Mouse (Mus musculus): ENCODE measurements at regions not wholly inside any gene's neighbourhood (a gene's known extent, or its start where the extent isn't known, plus 50 kb on each side); places are given as distances from the start of the nearest gene placed in this dataset.

- no peak for DNase-seq (ENCODE audit: low read depth)
These were observed 195.1 kb upstream of the Sdk2 start for GRCm38 (mm10) chr11:114261959-114262358.

DNA sequence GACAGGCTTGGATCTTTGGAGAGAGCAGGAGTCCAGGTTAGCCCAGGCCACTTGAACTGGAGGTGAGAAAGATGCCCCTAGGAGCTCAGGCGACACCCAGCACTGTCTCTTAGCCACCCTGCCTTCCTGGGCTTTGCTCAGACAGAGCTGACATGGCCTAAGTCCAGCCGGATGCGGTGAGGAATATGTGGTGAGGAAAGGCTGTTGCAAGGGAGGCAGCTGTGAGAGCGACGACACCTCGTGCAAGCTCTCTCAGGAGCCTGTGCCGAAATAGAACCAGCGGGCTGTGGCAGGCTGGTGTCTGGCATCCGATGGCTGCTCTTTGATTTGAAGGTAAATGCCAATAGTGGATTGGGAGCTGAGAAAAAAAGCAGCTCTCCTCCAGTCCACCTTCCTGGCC, 191.4 kb upstream of the Sdk2 start:
- DNase-seq (ENCODE audit: low read depth): no peak

GRCm38 (mm10) chr11:114257756-114258155, 190.9 kb upstream of the Sdk2 start:
- DNase-seq (ENCODE audit: low read depth): no peak

DNA sequence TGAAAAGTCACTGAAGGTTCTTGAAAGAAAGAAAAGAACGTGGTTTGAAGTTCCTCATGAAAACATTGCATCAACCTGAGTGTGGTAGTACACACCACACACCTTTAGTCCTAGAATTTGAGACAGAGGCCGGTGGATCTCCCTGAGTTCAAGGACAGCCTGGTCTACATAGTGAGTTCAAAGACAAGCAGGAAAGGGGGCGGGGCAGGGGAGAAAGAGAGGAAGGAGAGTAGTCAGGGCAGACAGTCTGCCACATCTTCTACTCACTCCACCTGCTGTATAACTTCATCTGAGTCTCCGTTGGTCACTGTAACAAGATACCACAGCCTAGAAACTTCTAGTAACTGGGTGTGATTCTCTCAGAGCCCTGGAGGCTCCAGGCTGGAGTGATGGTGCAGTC, 190.2 kb upstream of the Sdk2 start:
- no peak for DNase-seq (ENCODE audit: low read depth)

DNA sequence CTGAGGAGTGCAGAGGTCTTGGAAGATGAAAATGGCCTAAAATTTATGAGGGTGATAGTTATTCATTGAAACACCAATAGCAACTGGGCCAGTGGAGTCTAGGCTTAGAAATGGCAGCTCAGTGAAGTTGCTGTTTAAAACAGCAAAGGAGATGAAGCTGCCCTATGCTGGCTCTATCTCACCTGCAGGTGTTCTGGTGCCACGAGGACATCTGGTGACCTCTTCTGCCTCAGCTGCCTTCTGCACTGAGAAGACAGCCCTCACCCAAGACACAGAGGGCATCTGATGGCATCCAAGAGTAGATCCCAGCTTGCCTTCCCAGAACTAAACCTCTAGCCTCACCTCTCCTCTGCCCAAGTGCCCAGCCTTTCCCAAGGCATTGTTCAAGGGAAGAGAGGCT, 187.5 kb upstream of the Sdk2 start:
- DNase-seq (ENCODE audit: low read depth): no peak

- DNase-seq (ENCODE audit: low read depth): peak; percentile 11
These were observed 184.8 kb upstream of the Sdk2 start for GRCm38 (mm10) chr11:114251614-114252013.

GRCm38 (mm10) chr11:114249215-114249614, 182.4 kb upstream of the Sdk2 start:
- peak; percentile 15 for DNase-seq (ENCODE audit: low read depth)

DNA sequence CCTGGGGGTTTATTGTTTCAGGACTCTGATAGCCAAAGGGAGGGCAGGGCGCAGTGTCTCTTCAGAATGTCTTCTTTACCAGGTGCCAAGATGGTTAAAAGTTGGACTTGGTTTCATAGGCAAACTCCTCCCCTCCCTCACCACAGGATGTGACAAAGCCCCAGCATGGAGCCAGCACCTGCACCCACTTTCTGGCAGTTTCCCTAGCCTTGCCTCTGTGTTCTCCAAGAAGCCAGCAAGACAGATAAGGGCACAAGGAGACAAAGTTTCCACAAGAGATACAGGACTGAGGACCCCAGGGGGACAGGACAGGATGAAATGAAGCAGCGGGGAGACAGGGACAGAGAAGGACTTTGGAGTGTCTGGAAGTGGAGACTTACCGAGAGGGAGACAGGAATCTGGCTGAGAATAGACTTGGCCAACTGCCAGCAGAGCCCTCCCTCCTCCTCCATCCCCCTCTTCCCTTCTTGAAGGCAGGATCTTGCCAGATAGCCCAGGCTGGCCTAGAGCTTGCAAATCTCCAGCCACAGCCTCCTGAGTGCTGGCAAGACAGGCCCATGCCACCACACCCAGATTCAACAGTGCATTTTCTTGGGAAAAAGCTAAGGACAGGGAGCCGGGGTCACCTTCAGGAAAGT, 181.5 kb upstream of the Sdk2 start:
- DNase-seq (ENCODE audit: low read depth): no peak

- no peak for DNase-seq (ENCODE audit: low read depth)
These were observed 172.5 kb upstream of the Sdk2 start for GRCm38 (mm10) chr11:114239311-114239803.

DNA sequence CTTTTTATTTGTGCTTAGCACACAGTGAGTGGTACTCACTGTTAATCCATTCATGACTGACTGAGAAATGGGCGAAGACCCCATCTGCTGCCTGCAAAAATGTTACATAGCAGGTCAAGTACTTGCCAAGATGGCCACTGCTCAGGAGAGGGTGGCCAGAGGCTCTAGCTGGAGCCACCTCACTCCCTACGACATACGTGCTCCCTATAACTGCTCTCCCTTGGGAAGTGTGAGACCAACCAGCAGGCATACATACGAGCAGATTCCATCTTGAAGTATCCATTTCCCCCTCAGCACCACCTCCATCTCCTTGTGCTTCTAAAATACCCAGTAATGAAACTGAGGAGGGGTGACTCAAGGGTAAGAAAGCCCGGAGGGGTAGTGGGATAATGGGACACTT, 172.0 kb upstream of the Sdk2 start:
- DNase-seq (ENCODE audit: low read depth): no peak

DNA sequence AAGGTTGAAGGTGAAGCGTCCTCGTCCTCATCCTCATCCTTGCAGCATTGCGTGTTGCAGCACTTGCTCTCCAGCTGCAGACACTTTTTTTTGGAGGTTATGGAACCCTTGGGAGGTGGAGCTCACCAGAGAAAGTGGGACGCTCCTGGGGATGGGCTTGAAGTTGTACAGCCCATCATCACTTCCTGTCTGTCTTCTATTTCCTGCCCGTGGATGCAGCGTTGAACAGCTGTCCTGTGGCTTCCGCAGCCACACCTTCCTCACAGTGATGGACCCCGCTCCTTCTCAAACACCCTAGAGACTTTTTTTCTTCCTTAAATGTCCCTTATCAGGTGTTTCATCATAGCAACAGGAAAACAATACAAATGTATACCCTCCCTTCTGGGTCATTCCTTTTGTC, 171.5 kb upstream of the Sdk2 start:
- no peak for DNase-seq (ENCODE audit: low read depth)

DNA sequence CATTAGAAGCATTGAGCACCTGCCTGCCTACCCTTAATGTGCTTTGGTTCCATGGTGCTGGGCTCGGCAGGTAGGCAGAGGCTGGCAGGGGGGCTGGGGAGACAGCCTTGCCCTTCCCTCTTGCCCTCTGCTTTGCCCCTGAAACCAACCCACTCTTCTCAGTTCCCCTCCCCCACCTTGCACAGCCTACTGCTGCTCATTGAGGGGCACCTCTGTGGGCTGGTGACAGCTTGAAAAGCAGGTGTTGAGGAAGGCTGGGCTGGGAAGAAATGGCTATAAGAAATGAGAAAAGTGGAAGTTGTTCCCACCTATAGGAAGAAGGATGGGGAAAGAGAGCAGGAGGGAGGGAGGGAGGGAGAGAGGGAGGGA, 167.7 kb upstream of the Sdk2 start:
- DNase-seq (ENCODE audit: low read depth): no peak

GRCm38 (mm10) chr11:114233636-114234541, 167.0 kb upstream of the Sdk2 start:
- DNase-seq (ENCODE audit: low read depth): no peak

DNA sequence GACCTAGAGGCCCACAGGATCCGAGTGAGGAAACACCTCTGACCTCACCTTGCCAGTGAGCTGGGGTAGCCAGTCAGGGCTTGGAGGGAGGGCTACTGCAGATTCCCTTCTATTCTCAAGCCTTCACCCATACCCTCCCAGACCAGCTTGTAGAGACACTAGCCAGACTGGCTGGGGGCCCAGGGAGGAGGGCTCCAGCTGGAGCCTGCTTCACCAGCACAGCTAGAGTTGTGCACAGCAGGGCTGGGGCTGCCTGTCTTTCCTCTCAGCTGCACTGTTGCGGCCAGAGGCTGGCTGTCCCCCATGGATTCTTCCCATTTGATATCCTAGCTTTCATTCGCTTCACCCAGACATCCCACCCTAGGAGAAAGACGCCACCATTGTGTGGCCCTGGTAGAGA, 165.0 kb upstream of the Sdk2 start:
- no peak for DNase-seq (ENCODE audit: low read depth)

DNA sequence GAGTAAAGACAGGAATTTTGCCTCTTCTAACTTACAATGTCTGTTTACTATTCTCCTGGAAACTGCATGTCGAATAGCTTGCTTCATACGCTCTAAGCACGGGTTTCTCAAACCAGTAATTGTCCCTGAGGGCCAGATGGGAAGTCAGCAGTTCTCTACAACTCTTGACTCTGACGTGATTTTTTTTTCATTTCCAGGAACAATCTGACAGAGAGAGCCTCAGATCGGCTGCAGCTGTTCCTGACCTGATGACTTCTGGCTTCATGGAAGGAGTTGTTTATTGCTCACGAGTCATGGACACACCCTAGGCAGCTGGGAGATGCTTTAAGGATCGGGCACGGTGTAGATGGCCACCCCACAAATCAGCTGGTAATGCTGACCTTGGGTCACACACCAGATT, 162.9 kb upstream of the Sdk2 start:
- DNase-seq (ENCODE audit: low read depth): no peak

- DNase-seq (ENCODE audit: low read depth): no peak
These were observed 162.3 kb upstream of the Sdk2 start for GRCm38 (mm10) chr11:114229196-114229595.

DNA sequence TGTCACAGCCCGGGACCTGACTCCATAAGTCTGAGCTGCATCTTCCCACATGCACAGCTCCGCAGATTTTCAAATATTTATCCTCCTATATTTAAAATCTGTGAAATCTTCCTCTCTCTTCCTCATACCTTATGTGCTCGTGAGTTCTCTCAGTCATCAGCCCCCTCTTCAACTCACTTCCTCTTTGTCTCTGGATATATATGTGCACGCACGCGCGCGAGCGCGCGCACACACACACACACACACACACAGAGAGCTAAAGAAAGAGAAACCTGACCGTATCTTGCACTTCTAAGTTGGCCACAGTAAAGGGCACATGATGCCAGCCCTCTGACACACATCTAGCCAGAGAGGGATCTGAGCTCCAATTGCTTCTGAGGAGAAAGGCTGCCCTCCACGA, 159.7 kb upstream of the Sdk2 start:
- DNase-seq (ENCODE audit: low read depth): no peak

- no peak for DNase-seq (ENCODE audit: low read depth)
These were observed 157.9 kb upstream of the Sdk2 start for GRCm38 (mm10) chr11:114224706-114225105.

- no peak for DNase-seq (ENCODE audit: low read depth)
These were observed 156.2 kb upstream of the Sdk2 start for GRCm38 (mm10) chr11:114223061-114223460.

- no peak for DNase-seq (ENCODE audit: low read depth)
These were observed 153.6 kb upstream of the Sdk2 start for GRCm38 (mm10) chr11:114220466-114220865.

GRCm38 (mm10) chr11:114218732-114219506, 152.1 kb upstream of the Sdk2 start:
- DNase-seq (ENCODE audit: low read depth): no peak

DNA sequence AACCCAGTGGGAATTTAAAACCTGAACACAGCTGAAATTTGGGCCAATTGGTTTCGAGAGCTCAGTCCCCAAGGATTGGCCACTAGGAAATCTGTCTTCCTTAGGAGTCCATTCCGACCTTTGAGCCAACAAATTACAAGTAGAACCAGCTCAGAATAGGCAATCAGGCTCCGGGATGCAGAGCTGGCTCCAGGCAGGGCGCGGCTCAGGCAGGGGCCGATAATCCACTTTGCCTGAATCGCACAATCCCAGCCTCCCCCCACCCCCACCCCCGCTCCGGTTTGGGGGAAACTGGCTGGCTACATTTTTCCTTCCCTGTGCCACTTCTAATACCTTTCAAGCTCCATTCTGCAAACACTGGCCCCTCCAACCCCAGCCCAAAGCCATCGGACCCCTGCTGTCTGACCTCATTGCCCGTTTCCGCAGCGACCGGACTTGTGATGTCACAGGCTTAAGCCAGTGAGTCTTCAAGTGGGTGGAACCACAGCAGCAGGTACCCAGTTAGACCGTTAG, 150.5 kb upstream of the Sdk2 start:
- no peak for DNase-seq (ENCODE audit: low read depth)
